Mouse (Mus musculus): Measurements from ENCODE around the gene Kif5c. TPM values are rescaled to one million over a fixed set of nuclear protein-coding genes. Genes with fewer than 3 reads are reported as not detected.
A peak's percentile ranks its signal among the peaks of the same experiment; 100 is the strongest.

Kif5c gene
- polyA plus RNA-seq, 1 experiment: 3.4 TPM

DNA sequence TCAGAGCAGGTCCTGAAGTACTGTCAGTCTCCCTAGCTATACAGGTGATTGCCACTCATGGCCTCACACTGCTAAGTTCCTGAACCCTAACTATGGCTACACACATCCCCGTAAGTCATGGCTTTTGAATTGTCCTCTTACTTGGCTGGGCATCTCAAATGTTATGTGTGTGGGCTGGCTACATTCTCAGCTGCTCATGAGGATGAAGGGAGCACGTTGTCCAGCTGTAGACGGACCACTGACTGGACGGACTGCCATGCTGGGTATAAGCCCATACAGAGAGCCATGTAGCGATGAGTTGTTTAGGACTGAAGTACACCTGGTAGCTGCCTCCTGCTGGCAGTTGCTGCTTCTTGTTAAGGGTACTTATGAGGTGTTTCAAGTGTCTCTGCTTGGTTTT is 79.8 kb downstream of the Kif5c start:
- Histone ChIP-seq H3K36me3 (ENCODE audit: control insufficient read depth, insufficient read depth) (no peaks in the 10 kb centered on the region), H3K27me3 (ENCODE audit: control insufficient read depth, insufficient read depth, insufficient read length) (no peaks in the 10 kb centered on the region), H3ac (ENCODE audit: control insufficient read depth, insufficient read length, low read depth) (no peak overlapping the region), H3K79me3 (ENCODE audit: low read depth) (no peaks in the 10 kb centered on the region), H3K4me3 (ENCODE audit: insufficient read depth, poor library complexity, severe bottlenecking) (no peak overlapping the region), H3K79me2 (ENCODE audit: control insufficient read depth, insufficient read depth) (no peaks in the 10 kb centered on the region)
- no peak for TF ChIP-seq MAX (IDR thresholded peaks at IDR 0.05)
- no peak for TF ChIP-seq CEBPB (IDR thresholded peaks at IDR 0.05; ENCODE audit: low read depth)
- TF ChIP-seq CTCF (IDR thresholded peaks at IDR 0.05; ENCODE audit: control insufficient read depth, insufficient read depth, insufficient read length): no peak
- no peak for TF ChIP-seq USF1 (IDR thresholded peaks at IDR 0.05; ENCODE audit: low read depth)
- no peak for TF ChIP-seq MYOD1 (IDR thresholded peaks at IDR 0.05; ENCODE audit: control insufficient read depth, insufficient read length, low read depth)

DNA sequence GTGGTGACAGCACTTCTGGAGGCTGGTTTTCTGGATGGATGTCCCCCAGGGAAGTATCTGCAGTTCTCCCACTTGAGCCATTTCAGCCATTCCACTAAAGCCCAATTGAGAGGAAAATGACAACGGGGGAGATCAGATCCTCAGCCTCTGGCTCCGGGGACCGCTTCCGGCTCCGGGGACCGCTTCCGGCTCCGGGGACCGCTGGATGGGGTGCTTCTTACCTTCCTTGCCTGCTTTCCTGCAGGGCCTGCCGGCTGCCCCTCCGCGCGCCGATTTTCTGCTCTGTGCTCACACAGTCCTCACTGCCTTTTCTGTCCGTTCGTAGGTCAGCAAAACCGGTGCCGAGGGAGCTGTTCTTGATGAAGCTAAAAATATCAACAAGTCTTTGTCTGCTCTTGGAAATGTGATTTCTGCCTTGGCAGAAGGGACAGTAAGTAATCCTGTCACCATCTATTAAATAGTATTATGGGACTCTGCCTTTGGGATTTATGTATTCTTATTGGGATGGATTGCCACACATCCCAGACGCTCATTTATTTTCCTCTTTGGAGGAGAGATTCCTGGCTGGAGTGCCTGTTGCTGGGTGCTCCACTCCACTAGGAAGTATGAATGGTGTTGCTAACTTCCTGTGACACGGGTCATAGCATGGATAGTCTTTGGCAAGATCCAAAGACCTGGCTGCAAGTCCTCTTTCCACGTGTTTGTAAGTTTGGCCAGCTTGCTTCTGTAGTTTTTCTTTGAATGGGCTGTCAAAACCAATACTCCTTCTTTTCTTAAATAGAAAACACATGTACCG is 81.3 kb downstream of the Kif5c start:
- Histone ChIP-seq H3K79me3 (ENCODE audit: low read depth) (no peaks in the 10 kb centered on the region), H3K36me3 (ENCODE audit: control insufficient read depth, insufficient read depth) (no peaks in the 10 kb centered on the region), H3K79me2 (ENCODE audit: control insufficient read depth, insufficient read depth) (no peaks in the 10 kb centered on the region), H3ac (ENCODE audit: control insufficient read depth, insufficient read length, low read depth) (no peak overlapping the region), H3K27me3 (ENCODE audit: control insufficient read depth, insufficient read depth, insufficient read length) (no peaks in the 10 kb centered on the region), H3K4me3 (ENCODE audit: insufficient read depth, poor library complexity, severe bottlenecking) (no peak overlapping the region)
- no peak for TF ChIP-seq CTCF (IDR thresholded peaks at IDR 0.05; ENCODE audit: control insufficient read depth, insufficient read depth, insufficient read length)
- no peak for TF ChIP-seq FOSL1 (IDR thresholded peaks at IDR 0.05; ENCODE audit: insufficient read depth, low read length, poor library complexity, severe bottlenecking)
- no peak for TF ChIP-seq MAX (IDR thresholded peaks at IDR 0.05)
- no peak for TF ChIP-seq CEBPB (IDR thresholded peaks at IDR 0.05; ENCODE audit: low read depth)
- no peak for TF ChIP-seq MYOD1 (IDR thresholded peaks at IDR 0.05; ENCODE audit: control insufficient read depth, insufficient read length, low read depth)
- TF ChIP-seq MYOG (IDR thresholded peaks at IDR 0.05; ENCODE audit: control insufficient read depth, extremely low read depth, insufficient read length): no peak
- no peak for TF ChIP-seq USF1 (IDR thresholded peaks at IDR 0.05; ENCODE audit: low read depth)

GRCm38 (mm10) chr2:49710223-49710622 is 91.1 kb downstream of the Kif5c start:
- Histone ChIP-seq H3K36me3 (ENCODE audit: control insufficient read depth, insufficient read depth) (no peaks in the 10 kb centered on the region), H3K79me3 (ENCODE audit: low read depth) (no peaks in the 10 kb centered on the region), H3K27me3 (ENCODE audit: control insufficient read depth, insufficient read depth, insufficient read length) (no peaks in the 10 kb centered on the region), H3ac (ENCODE audit: control insufficient read depth, insufficient read length, low read depth) (no peak overlapping the region), H3K4me3 (ENCODE audit: insufficient read depth, poor library complexity, severe bottlenecking) (no peak overlapping the region), H3K79me2 (ENCODE audit: control insufficient read depth, insufficient read depth) (no peaks in the 10 kb centered on the region)
- TF ChIP-seq FOSL1 (IDR thresholded peaks at IDR 0.05; ENCODE audit: insufficient read depth, low read length, poor library complexity, severe bottlenecking) (no peak), USF1 (IDR thresholded peaks at IDR 0.05; ENCODE audit: low read depth) (no peak), MAX (IDR thresholded peaks at IDR 0.05) (no peak), MYOG (IDR thresholded peaks at IDR 0.05; ENCODE audit: control insufficient read depth, extremely low read depth, insufficient read length) (no peak), MYOD1 (IDR thresholded peaks at IDR 0.05; ENCODE audit: control insufficient read depth, insufficient read length, low read depth) (no peak), CEBPB (IDR thresholded peaks at IDR 0.05; ENCODE audit: low read depth) (no peak), CTCF (IDR thresholded peaks at IDR 0.05; ENCODE audit: control insufficient read depth, insufficient read depth, insufficient read length) (peak; percentile 49)

DNA sequence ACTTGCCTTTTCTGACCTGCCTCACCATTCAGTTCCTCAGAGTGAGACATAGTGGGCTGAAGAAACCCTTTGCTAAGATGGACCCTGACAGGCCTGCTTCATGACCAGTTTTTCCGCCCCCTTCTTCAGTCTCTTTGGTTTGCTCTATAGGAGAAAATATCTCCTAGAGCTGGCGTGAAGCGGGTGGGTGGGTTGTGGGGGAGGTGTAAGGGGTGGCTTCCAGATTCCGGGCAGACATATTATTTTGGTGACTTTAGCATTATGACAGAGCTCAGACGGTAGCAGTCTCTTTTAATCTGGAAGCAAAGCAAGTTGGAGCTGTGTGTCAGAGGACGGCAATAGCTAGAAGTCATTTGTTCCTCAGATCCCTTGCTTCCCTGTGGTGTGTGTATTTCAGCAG is 92.6 kb downstream of the Kif5c start:
- H3K79me2 ChIP-seq (ENCODE audit: control insufficient read depth, insufficient read depth): no peaks in the 10 kb centered on the region

GRCm38 (mm10) chr2:49712336-49712887 is 93.3 kb downstream of the Kif5c start:
- Histone ChIP-seq H3K36me3 (ENCODE audit: control insufficient read depth, insufficient read depth) (no peaks in the 10 kb centered on the region), H3ac (ENCODE audit: control insufficient read depth, insufficient read length, low read depth) (no peak overlapping the region), H3K79me2 (ENCODE audit: control insufficient read depth, insufficient read depth) (no peaks in the 10 kb centered on the region), H3K79me3 (ENCODE audit: low read depth) (no peaks in the 10 kb centered on the region), H3K4me3 (ENCODE audit: insufficient read depth, poor library complexity, severe bottlenecking) (no peak overlapping the region), H3K27me3 (ENCODE audit: control insufficient read depth, insufficient read depth, insufficient read length) (no peaks in the 10 kb centered on the region)
- TF ChIP-seq CTCF (IDR thresholded peaks at IDR 0.05; ENCODE audit: control insufficient read depth, insufficient read depth, insufficient read length) (peak; percentile 8), FOSL1 (IDR thresholded peaks at IDR 0.05; ENCODE audit: insufficient read depth, low read length, poor library complexity, severe bottlenecking) (no peak), USF1 (IDR thresholded peaks at IDR 0.05; ENCODE audit: low read depth) (no peak), MYOD1 (IDR thresholded peaks at IDR 0.05; ENCODE audit: control insufficient read depth, insufficient read length, low read depth) (no peak)

More for the DNA sequence above, 92.6 kb downstream of the Kif5c start:
- Histone ChIP-seq H3K4me3 (ENCODE audit: insufficient read depth, poor library complexity, severe bottlenecking) (no peak overlapping the region), H3ac (ENCODE audit: control insufficient read depth, insufficient read length, low read depth) (no peak overlapping the region), H3K36me3 (ENCODE audit: control insufficient read depth, insufficient read depth) (no peaks in the 10 kb centered on the region), H3K79me3 (ENCODE audit: low read depth) (no peaks in the 10 kb centered on the region), H3K27me3 (ENCODE audit: control insufficient read depth, insufficient read depth, insufficient read length) (no peaks in the 10 kb centered on the region)
- TF ChIP-seq CEBPB (IDR thresholded peaks at IDR 0.05; ENCODE audit: low read depth): no peak
- no peak for TF ChIP-seq FOSL1 (IDR thresholded peaks at IDR 0.05; ENCODE audit: insufficient read depth, low read length, poor library complexity, severe bottlenecking)
- TF ChIP-seq MAX (IDR thresholded peaks at IDR 0.05): no peak
- TF ChIP-seq CTCF (IDR thresholded peaks at IDR 0.05; ENCODE audit: control insufficient read depth, insufficient read depth, insufficient read length): no peak
- no peak for TF ChIP-seq USF1 (IDR thresholded peaks at IDR 0.05; ENCODE audit: low read depth)
- no peak for TF ChIP-seq MYOG (IDR thresholded peaks at IDR 0.05; ENCODE audit: control insufficient read depth, extremely low read depth, insufficient read length)
- TF ChIP-seq MYOD1 (IDR thresholded peaks at IDR 0.05; ENCODE audit: control insufficient read depth, insufficient read length, low read depth): no peak

All from C2C12 (cell line).